Mouse (Mus musculus) lung, adult 10 weeks (tissue): ENCODE data around the gene Gm4985. TPM values are rescaled to one million over a fixed set of nuclear protein-coding genes. Genes with fewer than 3 reads are reported as not detected.

Experiments
- polyA plus RNA-seq: library from polyadenylated mRNA; stranded (reverse); fragments of 350-450 nt; fragmentation: Illumina TruSeq; extraction: RNeasy Lipid Tissue Mini Kit (QIAGEN cat#74804); gene quantifications from one replicate; pipeline ENCODE4 v1.2.3, GENCODE M21; 2014; ENCODE audit warnings: low read depth, low replicate concordance; ENCODE audit not compliant: insufficient read depth

Gene Gm4985
- not detected for polyA plus RNA-seq

GRCm38 (mm10) chrX:23958834-23959233 lies at the start of gene Gm4985:
Gene Gm4985, minus strand, starts transcription at chrX:23958934.

Other genes starting within 250 kb of the Gm4985 start
- gene Gm4907, start 76.4 kb downstream of the Gm4985 start, polyA plus RNA-seq = not detected